Mouse (Mus musculus): ENCODE results near the gene Spock3.

DNA sequence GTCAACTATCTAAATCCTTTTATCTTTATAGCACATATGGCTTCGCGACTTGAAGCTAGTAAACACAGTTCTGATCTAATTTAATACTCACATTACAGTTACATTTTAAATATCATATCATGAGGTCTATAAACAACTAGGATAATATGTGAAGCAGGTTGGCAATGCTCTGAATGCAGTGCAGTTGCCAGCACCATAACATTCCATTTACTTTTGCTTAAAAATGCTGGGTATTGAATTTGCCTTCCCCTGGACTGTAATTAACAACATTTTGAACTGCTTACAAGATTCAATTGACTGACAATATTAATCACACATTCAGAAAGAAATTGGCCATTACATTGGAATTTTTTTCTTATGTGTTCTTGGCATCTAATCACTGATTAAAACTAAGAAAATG is 147.4 kb downstream of the Spock3 start:
- no peak for TF ChIP-seq CTCF (IDR thresholded peaks at IDR 0.05; ENCODE audit: borderline replicate concordance, insufficient read depth, low read depth, low read length)
- TF ChIP-seq POLR2A (IDR thresholded peaks at IDR 0.05; ENCODE audit: borderline replicate concordance, insufficient read depth, low read length): no peak

Data from cerebellum, adult 2 months (tissue).